Mouse (Mus musculus) kidney, postnatal 0 days (tissue): ENCODE measurements around the gene Adgrv1. TPM values are rescaled to one million over a fixed set of nuclear protein-coding genes. Genes with fewer than 3 reads are reported as not detected.

Experiments
- ATAC-seq: fragments of 200-750 bp; cut with Nextera tagmentation; replicated peaks from 2 replicates; pipeline ENCODE4 v1.8.0; 2017; ENCODE audit warnings: low read depth, moderate number of reproducible peaks, moderate TSS enrichment, moderate library complexity; ENCODE audit not compliant: low FRiP score
- DNase-seq: peaks from one replicate; pipeline ENCODE4 v3.0.0-alpha.2; 2016; ENCODE audit warnings: low spot score
- H3K27ac ChIP-seq: fragments of 300-500 bp; sonication (generic); 2 replicates; pipeline ENCODE4 v1.5.1; 2014; ENCODE audit warnings: mild to moderate bottlenecking
- H3K27me3 ChIP-seq: fragments of 300-500 bp; sonication (generic); 2 replicates; pipeline ENCODE4 v1.6.1; 2014; ENCODE audit warnings: low read length, mixed read lengths; ENCODE audit not compliant: insufficient read depth
- H3K36me3 ChIP-seq: fragments of 300-500 bp; sonication (generic); 2 replicates; pipeline ENCODE4 v1.6.1; 2014; ENCODE audit warnings: low read length, mixed read lengths; ENCODE audit not compliant: insufficient read depth
- H3K4me1 ChIP-seq: fragments of 300-500 bp; sonication (generic); replicated peaks from 2 replicates; pipeline ENCODE4 v1.6.1; 2014; ENCODE audit warnings: antibody characterized with exemption, low read length, mixed read lengths; ENCODE audit not compliant: insufficient read depth
- H3K4me2 ChIP-seq: fragments of 300-500 bp; sonication (generic); 2 replicates; pipeline ENCODE4 v1.6.1; 2014; ENCODE audit warnings: mild to moderate bottlenecking, low read length, moderate library complexity, mixed read lengths
- H3K4me3 ChIP-seq: fragments of 300-500 bp; sonication (generic); replicated peaks from 2 replicates; pipeline ENCODE4 v1.5.1; 2014; ENCODE audit warnings: low read depth, low read length
- H3K9ac ChIP-seq: fragments of 300-500 bp; sonication (generic); 2 replicates; pipeline ENCODE4 v1.6.1; 2014; ENCODE audit warnings: low read depth, low read length
- H3K9me3 ChIP-seq: fragments of 300-500 bp; sonication (generic); replicated peaks from 2 replicates; pipeline ENCODE4 v1.6.1; 2016; ENCODE audit warnings: low read length, inconsistent platforms, mixed read lengths
- CTCF ChIP-seq: IDR thresholded peaks from 2 replicates; pipeline ENCODE4 v1.5.1; 2016; ENCODE audit warnings: antibody characterized with exemption, low read depth, mild to moderate bottlenecking, moderate library complexity
- WGBS: fragments of 180-500 bp; shearing (Covaris S2); extraction: QIAGEN DNeasy Blood & Tissue Kit; methylation state at CpG from one replicate; pipeline ENCODE4 v1.1.7; 2014; 5-methylcytosine and 5-hydroxymethylcytosine counted together
- polyA plus RNA-seq: library from polyadenylated mRNA; unstranded; fragments of >200 nt; fragmentation: Nextera tagmentation; extraction: Ambion mirVana; gene quantifications from 2 replicates; pipeline ENCODE4 v1.2.1, GENCODE M21; 2015

Adgrv1 gene
- polyA plus RNA-seq, 1 experiment from 2014 or later = 2.7 TPM

DNA sequence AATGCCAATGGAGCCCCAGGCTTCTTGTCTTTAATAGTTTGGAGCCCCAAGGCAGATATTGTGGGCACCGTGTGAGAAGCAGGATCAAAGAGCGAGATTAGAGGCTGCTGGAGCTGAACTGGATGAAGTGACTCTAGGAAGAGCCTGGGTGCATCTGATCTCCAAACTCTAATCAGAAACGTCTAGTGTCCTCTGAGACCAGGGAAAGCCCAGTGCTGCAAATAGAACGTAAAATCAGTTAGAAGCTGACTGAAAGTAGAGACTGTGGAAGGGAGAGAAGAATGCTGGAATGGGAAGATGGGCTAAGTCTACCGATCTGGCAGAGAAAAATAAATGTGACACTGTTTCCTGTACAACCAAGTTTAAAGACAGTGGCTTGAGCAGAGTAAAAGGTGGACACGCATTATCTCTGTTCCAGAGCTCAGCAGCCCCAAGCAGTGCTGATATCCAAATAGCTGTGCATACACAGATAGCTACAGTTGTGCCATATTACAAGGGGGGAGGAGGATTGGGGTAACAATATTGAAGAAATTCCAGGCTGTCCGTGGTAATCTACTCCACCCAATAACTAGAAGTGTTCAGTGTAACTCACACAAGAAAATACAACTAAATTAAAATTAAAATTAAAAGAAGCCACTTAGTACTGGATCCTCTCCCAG lies 9.7 kb upstream of the Adgrv1 start:
- Histone ChIP-seq H3K36me3 (no peaks in the 10 kb centered on the region), H3K9me3 (no peaks in the 10 kb centered on the region), H3K4me3 (no peak overlapping the region), H3K9ac (no peak overlapping the region), H3K27me3 (no peaks in the 10 kb centered on the region), H3K27ac (no peak overlapping the region), H3K4me2 (no peak overlapping the region), H3K4me1 (no peaks in the 10 kb centered on the region)
- ATAC-seq (no peak), DNase-seq (no peak)
- no peak for TF ChIP-seq CTCF
- WGBS = 61% methylated on average over 7 of the region's 7 CpGs

DNA sequence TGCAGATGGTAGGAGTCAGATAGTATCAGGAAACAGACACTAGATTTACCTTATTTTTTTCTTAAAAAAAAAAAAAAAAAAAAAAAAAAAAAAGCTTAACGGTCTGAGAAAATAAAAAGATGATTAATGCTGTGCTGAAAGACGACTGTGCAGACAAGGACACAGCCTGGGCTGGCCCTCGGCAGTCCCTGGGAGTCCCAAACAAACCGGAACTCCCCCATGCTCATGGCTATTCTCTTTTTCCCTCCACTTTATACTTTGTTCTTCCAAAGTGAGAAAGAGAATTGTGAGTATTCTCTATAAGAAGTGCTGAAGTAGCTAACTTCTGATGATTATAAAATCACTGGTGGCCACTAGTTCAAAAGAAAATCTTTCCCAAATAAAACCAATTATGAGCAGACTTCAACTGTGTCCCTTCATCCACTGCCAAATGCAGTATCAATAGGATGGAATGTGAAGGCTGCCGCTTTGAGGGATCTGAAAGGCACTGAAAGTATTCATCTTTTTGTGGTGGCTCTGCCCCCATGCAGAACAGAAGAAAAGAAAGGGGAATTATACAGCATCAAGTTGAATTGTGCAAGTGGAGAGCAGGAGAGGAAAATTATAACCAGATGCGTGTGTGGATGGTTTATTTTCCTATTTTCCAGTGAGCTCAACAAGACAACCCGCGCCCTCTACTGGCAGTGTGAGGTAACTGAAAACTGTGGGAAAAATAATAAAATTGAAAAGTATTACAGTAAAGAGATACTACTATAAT lies 8.5 kb upstream of the Adgrv1 start:
- Histone ChIP-seq H3K4me3 (no peak overlapping the region), H3K4me2 (0 out of 2 replicates have a peak overlapping the region, but pooled peaks have one; percentile 2), H3K27me3 (no peaks in the 10 kb centered on the region), H3K9me3 (no peaks in the 10 kb centered on the region), H3K9ac (no peak overlapping the region), H3K4me1 (no peaks in the 10 kb centered on the region), H3K27ac (no peak overlapping the region), H3K36me3 (no peaks in the 10 kb centered on the region)
- WGBS = 14% methylated on average over 8 of the region's 8 CpGs
- TF ChIP-seq CTCF = peak; percentile 85
- DNase-seq = peak; percentile 76
- ATAC-seq = no peak

DNA sequence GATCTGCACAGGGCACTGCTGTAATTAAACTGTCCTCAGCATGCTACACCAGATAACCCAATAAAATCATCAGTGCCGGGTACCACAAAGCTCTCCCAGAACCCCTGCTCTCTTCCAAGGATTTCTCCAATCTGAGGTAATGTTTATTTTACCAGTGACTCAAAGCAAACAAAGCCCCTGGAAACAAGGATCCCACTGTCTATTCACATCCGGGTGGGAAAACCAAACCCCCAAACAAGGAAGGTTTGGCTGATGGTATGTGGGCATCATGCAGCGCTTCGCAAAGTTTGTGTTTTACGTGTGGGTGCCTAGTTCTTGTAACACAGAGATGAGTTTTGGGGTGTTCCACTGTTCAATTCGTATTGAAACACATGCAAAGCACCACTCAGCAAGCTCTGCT lies 7.9 kb upstream of the Adgrv1 start:
- no peaks in the 10 kb centered on the region for H3K27me3 ChIP-seq

DNA sequence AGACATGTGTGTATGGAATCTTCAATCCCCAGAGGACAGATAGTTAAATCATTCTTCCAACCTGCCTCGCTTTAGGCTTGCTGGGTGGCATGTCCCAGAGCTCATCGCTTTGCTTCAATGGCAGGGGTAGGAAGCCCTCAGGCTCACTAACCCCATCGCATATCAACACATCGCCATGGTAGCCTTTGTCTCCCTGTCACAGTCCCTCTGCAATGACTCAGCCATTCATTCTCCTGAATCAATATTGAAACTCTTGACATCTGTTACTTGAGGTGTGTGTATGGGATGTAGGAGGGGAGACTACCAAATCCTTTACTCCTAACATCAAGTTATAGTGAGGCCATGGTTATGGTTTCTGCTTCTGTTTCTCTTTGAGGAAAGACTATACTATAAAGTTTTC lies 6.7 kb upstream of the Adgrv1 start:
- WGBS = 54% methylated on average over 4 of the region's 4 CpGs

More for the DNA sequence above, 7.9 kb upstream of the Adgrv1 start:
- Histone ChIP-seq H3K27ac (no peak overlapping the region), H3K4me1 (no peaks in the 10 kb centered on the region), H3K36me3 (no peaks in the 10 kb centered on the region), H3K9me3 (no peaks in the 10 kb centered on the region), H3K4me3 (no peak overlapping the region), H3K4me2 (no peak overlapping the region), H3K9ac (no peak overlapping the region)
- 44% methylated on average over 6 of the region's 6 CpGs for WGBS
- DNase-seq (no peak), ATAC-seq (no peak)
- TF ChIP-seq CTCF = no peak

DNA sequence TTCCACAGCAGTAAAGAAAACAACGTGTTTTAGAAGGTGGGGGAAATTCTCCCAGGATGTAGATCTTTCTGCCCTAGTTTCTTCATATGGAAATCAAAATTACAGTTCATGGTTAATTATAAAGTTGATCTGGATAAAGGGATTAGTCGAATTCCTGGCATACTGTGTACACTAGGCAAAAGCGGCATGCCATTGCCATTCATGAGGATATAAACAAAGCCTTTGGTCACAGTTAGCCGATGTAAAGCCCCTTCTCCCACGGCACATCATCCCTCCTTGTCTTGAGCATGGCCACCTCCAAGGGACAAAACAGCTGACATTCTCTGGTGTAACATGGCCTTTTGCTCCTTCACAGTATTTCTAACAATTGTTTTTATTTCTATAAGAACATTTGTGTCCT lies 2.4 kb downstream of the Adgrv1 start:
- 77% methylated on average over 5 of the region's 5 CpGs for WGBS
- no peak overlapping the region for H3K27ac ChIP-seq
- ATAC-seq (no peak), DNase-seq (no peak)
- H3K4me2 ChIP-seq = no peak overlapping the region
- TF ChIP-seq CTCF = no peak
- no peaks in the 10 kb centered on the region; the same call in 1 of the 2 replicates for H3K4me1 ChIP-seq
- no peaks in the 10 kb centered on the region for H3K27me3 ChIP-seq
- H3K4me3 ChIP-seq = no peak overlapping the region
- H3K36me3 ChIP-seq = no peaks in the 10 kb centered on the region
- H3K9me3 ChIP-seq = no peaks in the 10 kb centered on the region
- H3K9ac ChIP-seq = no peak overlapping the region

More for the DNA sequence above, 6.7 kb upstream of the Adgrv1 start:
- no peak overlapping the region for H3K27ac ChIP-seq
- DNase-seq (no peak), ATAC-seq (no peak)
- no peaks in the 10 kb centered on the region for H3K27me3 ChIP-seq
- no peak for TF ChIP-seq CTCF
- no peak overlapping the region for H3K4me3 ChIP-seq
- H3K36me3 ChIP-seq = no peaks in the 10 kb centered on the region
- no peaks in the 10 kb centered on the region for H3K9me3 ChIP-seq
- H3K9ac ChIP-seq = no peak overlapping the region
- H3K4me1 ChIP-seq = no peaks in the 10 kb centered on the region
- H3K4me2 ChIP-seq = no peak overlapping the region

DNA sequence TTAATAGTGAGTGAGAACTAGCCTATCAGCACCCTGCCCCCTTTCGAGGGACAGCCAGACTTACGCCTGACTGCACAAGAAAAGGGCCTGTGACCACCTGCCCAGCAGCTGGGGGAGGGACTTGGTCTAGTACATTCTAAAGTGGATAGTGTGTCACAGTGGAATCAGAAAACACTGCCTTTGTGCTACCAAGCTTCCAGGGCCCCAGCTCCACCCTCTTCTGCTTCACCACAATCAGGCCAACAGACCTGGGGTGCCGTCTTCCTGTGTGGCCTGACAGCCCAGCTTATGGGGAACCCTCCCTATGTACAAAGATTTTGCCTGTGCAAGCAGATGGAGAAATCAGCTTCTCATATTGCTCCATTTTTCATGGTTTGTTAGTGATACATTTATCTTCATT lies 3.6 kb downstream of the Adgrv1 start:
- Histone ChIP-seq H3K4me1 (no peaks in the 10 kb centered on the region; the same call in 1 of the 2 replicates), H3K9ac (no peak overlapping the region), H3K27ac (no peak overlapping the region), H3K27me3 (no peaks in the 10 kb centered on the region), H3K4me3 (no peak overlapping the region), H3K4me2 (no peak overlapping the region), H3K36me3 (no peaks in the 10 kb centered on the region), H3K9me3 (no peaks in the 10 kb centered on the region)
- 39% methylated on average over 3 of the region's 3 CpGs for WGBS
- no peak for ATAC-seq
- TF ChIP-seq CTCF = no peak
- DNase-seq = peak; percentile 29
